Mouse (Mus musculus) C2C12 (cell line): ENCODE results near the gene Gm49387. TPM values are rescaled to one million over a fixed set of nuclear protein-coding genes. Genes with fewer than 3 reads are reported as not detected.

Experiments used
- H3K27me3 ChIP-seq: one replicate; pipeline ENCODE4 v1.6.1; 2011; ENCODE audit not compliant: control insufficient read depth, insufficient read depth, insufficient read length
- H3K36me3 ChIP-seq: one replicate; pipeline ENCODE4 v1.6.1; 2011; ENCODE audit not compliant: control insufficient read depth, insufficient read depth
- H3K4me3 ChIP-seq: one replicate; pipeline ENCODE4 v1.5.1; 2011; ENCODE audit warnings: mild to moderate bottlenecking, control low read depth; ENCODE audit not compliant: poor library complexity, insufficient read depth, severe bottlenecking
- H3K79me2 ChIP-seq: one replicate; pipeline ENCODE4 v1.6.1; 2011; ENCODE audit not compliant: control insufficient read depth, insufficient read depth
- H3K79me3 ChIP-seq: one replicate; pipeline ENCODE4 v1.6.1; 2011; ENCODE audit warnings: low read depth, control low read depth
- H3ac ChIP-seq: one replicate; pipeline ENCODE3; 2011; ENCODE audit warnings: low read depth; ENCODE audit not compliant: control insufficient read depth, insufficient read length
- CEBPB ChIP-seq: IDR thresholded peaks from one replicate; pipeline ENCODE4 v1.6.1; 2011; ENCODE audit warnings: low read depth, mild to moderate bottlenecking, control low read depth, moderate library complexity
- CTCF ChIP-seq: IDR thresholded peaks from one replicate; pipeline ENCODE4 v1.5.1; 2011; ENCODE audit not compliant: control insufficient read depth, insufficient read depth, insufficient read length
- FOSL1 ChIP-seq: IDR thresholded peaks from one replicate; pipeline ENCODE4 v1.8.0; 2011; ENCODE audit warnings: mild to moderate bottlenecking, low read length; ENCODE audit not compliant: poor library complexity, insufficient read depth, severe bottlenecking
- MAX ChIP-seq: IDR thresholded peaks from one replicate; pipeline ENCODE4 v1.6.1; 2011; ENCODE audit warnings: mild to moderate bottlenecking, control low read depth
- MYOD1 ChIP-seq: IDR thresholded peaks from one replicate; pipeline ENCODE4 v1.6.1; 2011; ENCODE audit warnings: low read depth; ENCODE audit not compliant: control insufficient read depth, insufficient read length
- MYOG ChIP-seq: IDR thresholded peaks from one replicate; pipeline ENCODE4 v1.6.1; 2011; ENCODE audit not compliant: control insufficient read depth, insufficient read length; ENCODE audit errors: extremely low read depth
- USF1 ChIP-seq: IDR thresholded peaks from one replicate; pipeline ENCODE4 v1.6.1; 2011; ENCODE audit warnings: low read depth, mild to moderate bottlenecking, control low read depth, moderate library complexity
- polyA plus RNA-seq: library from polyadenylated mRNA; unstranded; fragments of >200 nt; fragmentation: generic; extraction: Trizol; gene quantifications from one replicate; pipeline ENCODE4 v1.2.1, GENCODE M21; 2012; ENCODE audit warnings: missing spikeins

Gene Gm49387
- polyA plus RNA-seq, 1 experiment: not detected

GRCm38 (mm10) chr14:31641506-31642155 is 953 bp upstream of the Gm49387 start:
- Histone ChIP-seq H3K27me3 (no peaks in the 10 kb centered on the region), H3ac (peak overlapping the region; percentile 96), H3K4me3 (peak overlapping the region; percentile 33), H3K79me2 (peaks cover 9% of the 10 kb centered on the region), H3K79me3 (peaks cover 3% of the 10 kb centered on the region), H3K36me3 (no peaks in the 10 kb centered on the region)
- TF ChIP-seq MYOD1 (no peak), MAX (no peak), USF1 (no peak), MYOG (no peak), FOSL1 (no peak), CEBPB (no peak), CTCF (no peak)

GRCm38 (mm10) chr14:31640890-31641505 is 320 bp upstream of the Gm49387 start, which contains the start of the genes Btd and Hacl1:
TSS of gene Btd (plus strand) at chr14:31641028.
TSS of gene Hacl1 (minus strand) at chr14:31641286.
- H3K79me3 ChIP-seq: peaks cover 3% of the 10 kb centered on the region
- TF ChIP-seq MAX (peak; percentile 72), MYOG (no peak)
- H3K36me3 ChIP-seq: no peaks in the 10 kb centered on the region
- peak within 1 kb of the TSS; percentile 96 for H3ac ChIP-seq
- H3K27me3 ChIP-seq: no peaks in the 10 kb centered on the region
- peak within 1 kb of the TSS; percentile 33 for H3K4me3 ChIP-seq
- peaks cover 9% of the 10 kb centered on the region for H3K79me2 ChIP-seq

GRCm38 (mm10) chr14:31630677-31631076 is 10.0 kb downstream of the Gm49387 start:
- TF ChIP-seq USF1: no peak
- no peak for TF ChIP-seq CTCF
- no peak for TF ChIP-seq CEBPB
- TF ChIP-seq MAX: no peak
- no peak for TF ChIP-seq MYOD1
- no peak for TF ChIP-seq FOSL1
- TF ChIP-seq MYOG: no peak
- H3K4me3 ChIP-seq: no peak overlapping the region

GRCm38 (mm10) chr14:31622748-31623147 is 17.9 kb downstream of the Gm49387 start:
- Histone ChIP-seq H3K79me2 (no peaks in the 10 kb centered on the region), H3ac (no peak overlapping the region), H3K4me3 (no peak overlapping the region), H3K36me3 (no peaks in the 10 kb centered on the region), H3K79me3 (no peaks in the 10 kb centered on the region), H3K27me3 (peaks cover 4% of the 10 kb centered on the region)
- no peak for TF ChIP-seq MYOD1
- no peak for TF ChIP-seq MYOG
- TF ChIP-seq FOSL1: no peak
- TF ChIP-seq MAX: no peak
- TF ChIP-seq CTCF: no peak
- TF ChIP-seq CEBPB: no peak

More at GRCm38 (mm10) chr14:31630677-31631076, 10.0 kb downstream of the Gm49387 start:
- Histone ChIP-seq H3ac (no peak overlapping the region), H3K79me3 (no peaks in the 10 kb centered on the region), H3K79me2 (no peaks in the 10 kb centered on the region), H3K27me3 (no peaks in the 10 kb centered on the region), H3K36me3 (no peaks in the 10 kb centered on the region)

- Histone ChIP-seq H3K27me3 (peaks cover 7% of the 10 kb centered on the region), H3K79me3 (no peaks in the 10 kb centered on the region), H3ac (no peak overlapping the region), H3K36me3 (no peaks in the 10 kb centered on the region), H3K79me2 (no peaks in the 10 kb centered on the region), H3K4me3 (no peak overlapping the region)
- TF ChIP-seq USF1: no peak
- TF ChIP-seq MYOG: no peak
- no peak for TF ChIP-seq FOSL1
- TF ChIP-seq CEBPB: no peak
- TF ChIP-seq MAX: no peak
- no peak for TF ChIP-seq MYOD1
- no peak for TF ChIP-seq CTCF
Observed at GRCm38 (mm10) chr14:31620591-31621223, 20.0 kb downstream of the Gm49387 start.
